Mouse (Mus musculus) forebrain, embryonic 15.5 days (tissue): Measurements from ENCODE around the gene Mpp3. TPM values are rescaled to one million over a fixed set of nuclear protein-coding genes. Genes with fewer than 3 reads are reported as not detected.

ENCODE experiments used
- ATAC-seq: fragments of 200-750 bp; cut with Nextera tagmentation; replicated peaks from 2 replicates; pipeline ENCODE4 v1.8.0; 2017; ENCODE audit warnings: mild to moderate bottlenecking, moderate TSS enrichment, moderate library complexity
- H3K27ac ChIP-seq: fragments of 300-500 bp; sonication (generic); replicated peaks from 2 replicates; pipeline ENCODE4 v1.5.1; 2015; ENCODE audit warnings: mild to moderate bottlenecking, inconsistent platforms
- H3K27me3 ChIP-seq: fragments of 300-500 bp; sonication (generic); 2 replicates; pipeline ENCODE4 v1.6.1; 2015; ENCODE audit warnings: inconsistent platforms
- H3K36me3 ChIP-seq: fragments of 300-500 bp; sonication (generic); 2 replicates; pipeline ENCODE4 v1.6.1; 2015; ENCODE audit warnings: mild to moderate bottlenecking, inconsistent platforms
- H3K4me1 ChIP-seq: fragments of 300-500 bp; sonication (generic); 2 replicates; pipeline ENCODE4 v1.6.1; 2015; ENCODE audit warnings: inconsistent platforms
- H3K4me2 ChIP-seq: fragments of 300-500 bp; sonication (generic); replicated peaks from 2 replicates; pipeline ENCODE4 v1.6.1; 2015; ENCODE audit warnings: mild to moderate bottlenecking, inconsistent platforms
- H3K4me3 ChIP-seq: fragments of 300-500 bp; sonication (generic); 2 replicates; pipeline ENCODE4 v1.5.1; 2015; ENCODE audit warnings: mild to moderate bottlenecking, inconsistent platforms
- H3K9ac ChIP-seq: fragments of 300-500 bp; sonication (generic); replicated peaks from 2 replicates; pipeline ENCODE4 v1.6.1; 2015; ENCODE audit warnings: mild to moderate bottlenecking, inconsistent platforms
- H3K9me3 ChIP-seq: fragments of 300-500 bp; sonication (generic); 2 replicates; pipeline ENCODE4 v1.6.1; 2016; ENCODE audit warnings: inconsistent platforms
- WGBS: fragments of 180-500 bp; shearing (Covaris S2); methylation state at CpG from one replicate; pipeline ENCODE4 v1.1.7; 2015; ENCODE audit warnings: mixed read lengths; 5-methylcytosine and 5-hydroxymethylcytosine counted together
- polyA plus RNA-seq: library from polyadenylated mRNA; unstranded; fragments of >200 nt; fragmentation: Nextera tagmentation; extraction: Ambion mirVana; gene quantifications from 2 replicates; pipeline ENCODE4 v1.2.1, GENCODE M21; 2015

The Mpp3 gene
- polyA plus RNA-seq, 1 experiment from 2014 or later, result 48.5 TPM

GRCm38 (mm10) chr11:101952541-101953341 lies 75.5 kb downstream of the Mpp3 start:
- Histone ChIP-seq H3K36me3 (no peaks in the 10 kb centered on the region), H3K4me2 (0 out of 2 replicates have a peak overlapping the region, but pooled peaks have one; percentile 11), H3K4me3 (no peak overlapping the region), H3K27ac (no peak overlapping the region), H3K27me3 (peaks cover 4% of the 10 kb centered on the region; the same call in 1 of the 2 replicates), H3K9me3 (no peaks in the 10 kb centered on the region), H3K9ac (no peak overlapping the region), H3K4me1 (peaks cover 10% of the 10 kb centered on the region)
- no peak for ATAC-seq
- 16% methylated on average over 24 of the region's 24 CpGs for WGBS

GRCm38 (mm10) chr11:101950021-101950420 lies 78.2 kb downstream of the Mpp3 start:
- Histone ChIP-seq H3K4me2 (no peak overlapping the region), H3K4me1 (peaks cover 10% of the 10 kb centered on the region), H3K4me3 (no peak overlapping the region), H3K27me3 (peaks cover 4% of the 10 kb centered on the region; the same call in 1 of the 2 replicates), H3K27ac (no peak overlapping the region), H3K36me3 (no peaks in the 10 kb centered on the region), H3K9me3 (no peaks in the 10 kb centered on the region), H3K9ac (no peak overlapping the region)
- WGBS, result 85% methylated on average over 5 of the region's 5 CpGs
- ATAC-seq, result no peak

Other genes starting within 250 kb of the Mpp3 start
- 5.7 and 6.1 TPM in 2 replicates for gene Etv4, start 243.1 kb downstream of the Mpp3 start, polyA plus RNA-seq
- gene Meox1, start 134.1 kb downstream of the Mpp3 start, polyA plus RNA-seq, result 0.51 and 0.59 TPM in 2 replicates
- not detected in 2 replicates for gene Sost, start 61.4 kb downstream of the Mpp3 start, polyA plus RNA-seq
- gene Cfap97d1, start 44.2 kb downstream of the Mpp3 start, polyA plus RNA-seq, result not detected in 2 replicates
- 11.0 and 13.0 TPM in 2 replicates for gene Dusp3, start 41.4 kb downstream of the Mpp3 start, polyA plus RNA-seq
- 0.11 and 0.34 TPM in 2 replicates for gene Cd300lg, start 13.0 kb upstream of the Mpp3 start, polyA plus RNA-seq
- gene Mpp2, start 60.1 kb upstream of the Mpp3 start, polyA plus RNA-seq, result 19.3 and 22.7 TPM in 2 replicates
- not detected in 2 replicates for gene Ppy, start 72.9 kb upstream of the Mpp3 start, polyA plus RNA-seq
- gene Pyy, start 79.4 kb upstream of the Mpp3 start, polyA plus RNA-seq, result not detected in 2 replicates
- 0.10 and 0.14 TPM in 2 replicates for gene Nags, start 117.1 kb upstream of the Mpp3 start, polyA plus RNA-seq
- 37.4 and 41.6 TPM in 2 replicates for gene Tmem101, start 127.9 kb upstream of the Mpp3 start, polyA plus RNA-seq
- gene Lsm12, start 156.8 kb upstream of the Mpp3 start, polyA plus RNA-seq, result 114 and 118 TPM in 2 replicates
- 21.5 and 23.7 TPM in 2 replicates for gene G6pc3, start 161.2 kb upstream of the Mpp3 start, polyA plus RNA-seq
- 127 and 129 TPM in 2 replicates for gene Hdac5, start 201.7 kb upstream of the Mpp3 start, polyA plus RNA-seq
- 5.6 and 7.0 TPM in 2 replicates for gene BC030867, start 220.4 kb upstream of the Mpp3 start, polyA plus RNA-seq
- gene Asb16, start 240.3 kb upstream of the Mpp3 start, polyA plus RNA-seq, result not detected in 2 replicates